Mouse (Mus musculus): ENCODE results near the gene Olfr1256. TPM values are rescaled to one million over a fixed set of nuclear protein-coding genes. Genes with fewer than 3 reads are reported as not detected.

Gene Olfr1256
- polyA plus RNA-seq (2017; shearing (Covaris generic)): not detected

GRCm38 (mm10) chr2:89841455-89841854 lies at the start of gene Olfr1256:
Gene Olfr1256, minus strand, starts transcription at chr2:89841555.

GRCm38 (mm10) chr2:89878137-89878536 lies 36.8 kb upstream of the Olfr1256 start, which contains the start of gene Olfr1257:
Gene Olfr1257, plus strand, starts transcription at chr2:89878437.

GRCm38 (mm10) chr2:89848105-89848504 lies 6.8 kb upstream of the Olfr1256 start, which contains the start of gene Olfr48:
Gene Olfr48, minus strand, starts transcription at chr2:89848205.

GRCm38 (mm10) chr2:89811751-89812150 lies 29.6 kb downstream of the Olfr1256 start, which contains the start of gene Olfr1255:
Gene Olfr1255, plus strand, starts transcription at chr2:89812051.

GRCm38 (mm10) chr2:89793519-89793918 lies 47.8 kb downstream of the Olfr1256 start, which contains the start of gene Olfr1254:
Gene Olfr1254, minus strand, starts transcription at chr2:89793619.

Other genes with a start within 250 kb of the Olfr1256 start
- gene Olfr1246, start 248.4 kb downstream of the Olfr1256 start, polyA plus RNA-seq (2017; shearing (Covaris generic)): not detected
- gene Olfr1247, start 227.4 kb downstream of the Olfr1256 start, polyA plus RNA-seq (2017; shearing (Covaris generic)): not detected
- gene Olfr1248, start 223.3 kb downstream of the Olfr1256 start, polyA plus RNA-seq (2017; shearing (Covaris generic)): not detected
- not detected for gene Olfr1249, start 206.6 kb downstream of the Olfr1256 start, polyA plus RNA-seq (2017; shearing (Covaris generic))
- not detected for gene Olfr1250, start 180.1 kb downstream of the Olfr1256 start, polyA plus RNA-seq (2017; shearing (Covaris generic))
- not detected for gene Olfr1251, start 169.6 kb downstream of the Olfr1256 start, polyA plus RNA-seq (2017; shearing (Covaris generic))
- gene Olfr1252, start 116.5 kb downstream of the Olfr1256 start, polyA plus RNA-seq (2017; shearing (Covaris generic)): not detected
- gene Olfr1253, start 84.5 kb downstream of the Olfr1256 start, polyA plus RNA-seq (2017; shearing (Covaris generic)): not detected
- not detected for gene Olfr1254, start 47.9 kb downstream of the Olfr1256 start, polyA plus RNA-seq (2017; shearing (Covaris generic))
- not detected for gene Olfr1255, start 29.5 kb downstream of the Olfr1256 start, polyA plus RNA-seq (2017; shearing (Covaris generic))
- not detected for gene Olfr48, start 6.7 kb upstream of the Olfr1256 start, polyA plus RNA-seq (2017; shearing (Covaris generic))
- not detected for gene Olfr1257, start 36.9 kb upstream of the Olfr1256 start, polyA plus RNA-seq (2017; shearing (Covaris generic))
- gene Olfr1258, start 85.8 kb upstream of the Olfr1256 start, polyA plus RNA-seq (2017; shearing (Covaris generic)): 0.11 TPM
- not detected for gene Olfr1259, start 107.1 kb upstream of the Olfr1256 start, polyA plus RNA-seq (2017; shearing (Covaris generic))
- gene Olfr1260, start 132.8 kb upstream of the Olfr1256 start, polyA plus RNA-seq (2017; shearing (Covaris generic)): not detected
- gene Olfr1261, start 149.7 kb upstream of the Olfr1256 start, polyA plus RNA-seq (2017; shearing (Covaris generic)): not detected
- not detected for gene Olfr1262, start 158.6 kb upstream of the Olfr1256 start, polyA plus RNA-seq (2017; shearing (Covaris generic))
- not detected for gene Olfr1263, start 170.6 kb upstream of the Olfr1256 start, polyA plus RNA-seq (2017; shearing (Covaris generic))
- not detected for gene Olfr1264, start 184.0 kb upstream of the Olfr1256 start, polyA plus RNA-seq (2017; shearing (Covaris generic))
- not detected for gene Olfr1265, start 193.8 kb upstream of the Olfr1256 start, polyA plus RNA-seq (2017; shearing (Covaris generic))
- gene Olfr140, start 222.0 kb upstream of the Olfr1256 start, polyA plus RNA-seq (2017; shearing (Covaris generic)): not detected

Measured in inflammation-experienced regulatory T-cells, adult 16 weeks (primary cell).